Mouse (Mus musculus) heart, postnatal 14 days (tissue): Measurements from ENCODE around the gene Vmn2r102. TPM values are rescaled to one million over a fixed set of nuclear protein-coding genes. Genes with fewer than 3 reads are reported as not detected.

Experiments
- DNase-seq, 2 experiments: peaks; one replicate each; pipeline ENCODE4 v3.0.0; 2021 to 2022
- intact Hi-C: fragments of 180-260 bp; cut with DNase I; formaldehyde crosslinking; loops from one replicate; pipeline ENCODE4 v1.15.1; 2025
- long read RNA-seq, 2 experiments: library from polyadenylated mRNA; stranded (forward); transcript quantifications; one replicate each; pipeline ENCODE4 v2.0.0; 2021
- total RNA-seq, 2 experiments: library from RNA; stranded (reverse); gene quantifications; 2 replicates each; pipeline ENCODE4 v1.2.3; 2021

Gene Vmn2r102
- not detected for total RNA-seq
- long read RNA-seq, experiment 1: 0 reads
- long read RNA-seq, experiment 2: 0 reads

DNA sequence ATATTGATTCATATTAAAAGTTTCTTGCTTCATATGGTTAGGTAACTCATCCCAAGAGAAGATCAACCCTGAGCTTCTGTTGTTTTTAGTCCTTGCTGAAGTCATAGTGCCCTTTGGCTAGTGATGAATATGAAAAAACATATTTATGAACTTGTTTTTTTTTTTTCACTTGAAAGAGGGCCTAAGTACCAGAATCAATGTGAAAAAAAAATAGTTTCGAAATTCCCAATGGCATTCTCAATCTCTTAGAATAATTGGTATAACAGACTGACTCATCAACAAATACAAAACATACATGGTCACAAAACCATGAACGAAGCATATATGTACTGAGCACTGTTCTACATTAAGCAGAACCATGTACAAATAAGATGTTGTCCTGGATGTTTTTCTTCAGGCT lies at the start of gene Vmn2r102:
Gene Vmn2r102, plus strand, starts transcription at position 301 of the 400 bp plus-strand sequence.
- intact Hi-C loops: no loop called here
- DNase-seq: no peak

DNA sequence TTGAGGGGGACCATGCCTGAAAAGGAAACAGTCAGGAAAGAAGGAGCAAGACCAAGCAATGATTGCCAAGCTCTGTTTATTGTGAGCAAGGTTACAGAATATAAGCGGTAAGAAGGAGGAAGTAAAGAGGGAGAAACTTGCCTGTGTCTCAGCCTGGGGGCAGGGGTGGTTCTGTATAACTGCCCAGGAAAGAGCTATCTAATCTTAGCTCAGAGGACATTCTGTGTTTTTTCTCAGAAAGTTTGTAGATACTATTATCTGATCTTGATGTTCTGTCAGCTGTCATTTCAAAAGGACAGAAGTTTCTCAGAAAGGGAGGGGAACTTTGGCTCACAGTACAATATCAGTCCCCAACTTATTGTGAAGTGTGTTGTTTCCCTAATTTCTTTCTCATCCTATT lies 30.8 kb upstream of the Vmn2r102 start:
- no peak for DNase-seq
- intact Hi-C loops: no loop called here

DNA sequence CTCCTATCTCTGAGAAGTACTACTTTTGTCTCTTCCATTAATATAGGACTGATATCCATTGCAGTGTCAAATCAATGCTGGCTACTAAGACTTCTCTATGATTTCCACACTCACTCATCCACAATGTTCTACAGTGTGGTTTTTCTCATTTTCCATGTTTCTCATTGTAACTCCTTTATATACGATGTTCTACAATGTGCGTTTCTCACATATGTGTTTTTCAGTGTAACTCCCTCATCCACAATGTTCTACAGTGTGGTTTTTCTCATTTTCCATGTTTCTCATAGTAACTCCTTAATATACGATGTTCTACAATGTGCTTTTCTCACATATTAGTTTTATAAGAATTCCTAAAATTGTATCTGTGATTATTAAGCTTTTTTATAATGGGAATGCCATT lies 1.7 kb upstream of the Vmn2r102 start:
- no peak for DNase-seq
- intact Hi-C loops: no loop called here

GRCm38 (mm10) chr17:19692062-19692461 lies 31.9 kb downstream of the Vmn2r102 start:
- DNase-seq: no peak
- intact Hi-C loops: no loop called here

Other genes starting within 250 kb of the Vmn2r102 start
- not detected for gene Vmn2r100, start 155.6 kb upstream of the Vmn2r102 start, total RNA-seq
- gene Vmn2r101, start 83.1 kb upstream of the Vmn2r102 start, total RNA-seq: not detected
- not detected for gene Vmn2r103, start 113.0 kb downstream of the Vmn2r102 start, total RNA-seq